Mouse (Mus musculus): ENCODE data around the gene Xdh. TPM values are rescaled to one million over a fixed set of nuclear protein-coding genes. Genes with fewer than 3 reads are reported as not detected.

Xdh gene
- total and polyA plus RNA-seq, 2 experiments, result 71.1 to 115 TPM

GRCm38 (mm10) chr17:73949498-73949897 is 498 bp downstream of the Xdh start:
- H3K36me3 ChIP-seq (ENCODE audit: control insufficient read depth, insufficient read depth, low read length), result peaks cover 2% of the 10 kb centered on the region; the same call in 1 of the 2 replicates
- peaks cover 23% of the 10 kb centered on the region; the same call in 1 of the 2 replicates for H3K4me1 ChIP-seq (ENCODE audit: control insufficient read depth, insufficient read depth, low read length)
- peak overlapping the region; percentile 68 for H3K4me3 ChIP-seq (ENCODE audit: insufficient read depth, low read depth, low read length)
- peak; percentile 56 for DNase-seq (ENCODE audit: extremely low read depth, low read depth, low spot score)
- WGBS, result 13% methylated on average over 4 of the region's 4 CpGs
- no peak for TF ChIP-seq POLR2A (IDR thresholded peaks at IDR 0.05; ENCODE audit: extremely low read depth, insufficient read depth, low read length)
- peak; percentile 35; the same call in 1 of the 2 replicates for TF ChIP-seq CTCF (IDR thresholded peaks at IDR 0.05; ENCODE audit: low read depth, low read length)
- H3K79me2 ChIP-seq (ENCODE audit: control insufficient read depth, insufficient read depth, low read length), result peaks cover 10% of the 10 kb centered on the region; the same call in 1 of the 2 replicates
- H3K27me3 ChIP-seq (ENCODE audit: control insufficient read depth, insufficient read depth, low read length), result no peaks in the 10 kb centered on the region
- H3K9ac ChIP-seq (ENCODE audit: low read depth, low read length), result peak overlapping the region; percentile 77
- H3K27ac ChIP-seq (replicated peaks; ENCODE audit: insufficient read depth, low read depth, low read length), result peak overlapping the region; percentile 88

GRCm38 (mm10) chr17:73948801-73949200 is 1.2 kb downstream of the Xdh start:
- peak; percentile 82 for DNase-seq (ENCODE audit: extremely low read depth, low read depth, low spot score)

GRCm38 (mm10) chr17:73948039-73948438 is 2.0 kb downstream of the Xdh start:
- peaks cover 27% of the 10 kb centered on the region for H3K4me1 ChIP-seq (ENCODE audit: control insufficient read depth, insufficient read depth, low read length)
- H3K36me3 ChIP-seq (ENCODE audit: control insufficient read depth, insufficient read depth, low read length), result peaks cover 12% of the 10 kb centered on the region
- DNase-seq (ENCODE audit: extremely low read depth, low read depth, low spot score), result peak; percentile 88
- H3K4me3 ChIP-seq (ENCODE audit: insufficient read depth, low read depth, low read length), result peak overlapping the region; percentile 60
- no peaks in the 10 kb centered on the region for H3K27me3 ChIP-seq (ENCODE audit: control insufficient read depth, insufficient read depth, low read length)
- WGBS, result under 1% methylated on average over 3 of the region's 3 CpGs
- H3K79me2 ChIP-seq (ENCODE audit: control insufficient read depth, insufficient read depth, low read length), result peaks cover 10% of the 10 kb centered on the region; the same call in 1 of the 2 replicates
- H3K27ac ChIP-seq (replicated peaks; ENCODE audit: insufficient read depth, low read depth, low read length), result peak overlapping the region; percentile 88
- H3K9ac ChIP-seq (ENCODE audit: low read depth, low read length), result peak overlapping the region; percentile 33
- TF ChIP-seq CTCF (IDR thresholded peaks at IDR 0.05; ENCODE audit: low read depth, low read length) (no peak), POLR2A (IDR thresholded peaks at IDR 0.05; ENCODE audit: extremely low read depth, insufficient read depth, low read length) (no peak)

More at GRCm38 (mm10) chr17:73948801-73949200, 1.2 kb downstream of the Xdh start:
- WGBS, result 9% methylated on average over 2 of the region's 2 CpGs
- H3K27ac ChIP-seq (replicated peaks; ENCODE audit: insufficient read depth, low read depth, low read length), result peak overlapping the region; percentile 88
- peak overlapping the region; percentile 33 for H3K9ac ChIP-seq (ENCODE audit: low read depth, low read length)
- no peaks in the 10 kb centered on the region for H3K27me3 ChIP-seq (ENCODE audit: control insufficient read depth, insufficient read depth, low read length)
- H3K4me1 ChIP-seq (ENCODE audit: control insufficient read depth, insufficient read depth, low read length), result peaks cover 26% of the 10 kb centered on the region
- H3K79me2 ChIP-seq (ENCODE audit: control insufficient read depth, insufficient read depth, low read length), result peaks cover 10% of the 10 kb centered on the region; the same call in 1 of the 2 replicates
- TF ChIP-seq POLR2A (IDR thresholded peaks at IDR 0.05; ENCODE audit: extremely low read depth, insufficient read depth, low read length), result no peak
- no peak for TF ChIP-seq CTCF (IDR thresholded peaks at IDR 0.05; ENCODE audit: low read depth, low read length)
- peak overlapping the region; percentile 60 for H3K4me3 ChIP-seq (ENCODE audit: insufficient read depth, low read depth, low read length)
- peaks cover 4% of the 10 kb centered on the region; the same call in 1 of the 2 replicates for H3K36me3 ChIP-seq (ENCODE audit: control insufficient read depth, insufficient read depth, low read length)

DNA sequence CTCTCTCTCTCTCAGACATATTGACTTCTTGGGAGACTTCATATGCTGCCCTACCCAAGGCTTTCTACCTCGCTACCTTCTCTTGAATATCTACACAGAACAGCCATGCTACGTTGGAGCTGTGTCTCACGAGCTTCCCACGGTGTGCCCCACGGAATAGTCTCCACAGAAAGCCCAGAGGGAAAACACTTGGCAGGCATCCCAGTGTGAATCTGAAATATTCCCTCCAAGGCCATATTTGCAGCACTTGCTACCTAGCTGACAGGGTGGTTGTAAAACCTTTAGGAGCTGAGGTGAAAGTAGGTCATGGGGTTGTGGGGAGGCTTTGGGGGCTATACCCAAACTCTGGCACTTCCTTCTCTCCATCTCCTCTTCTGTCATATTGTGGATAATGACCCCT is 3.1 kb downstream of the Xdh start:
- Histone ChIP-seq H3K79me2 (ENCODE audit: control insufficient read depth, insufficient read depth, low read length) (peaks cover 10% of the 10 kb centered on the region; the same call in 1 of the 2 replicates), H3K4me1 (ENCODE audit: control insufficient read depth, insufficient read depth, low read length) (peaks cover 32% of the 10 kb centered on the region), H3K4me3 (ENCODE audit: insufficient read depth, low read depth, low read length) (no peak overlapping the region), H3K27ac (replicated peaks; ENCODE audit: insufficient read depth, low read depth, low read length) (peak overlapping the region; percentile 50), H3K9ac (ENCODE audit: low read depth, low read length) (no peak overlapping the region), H3K36me3 (ENCODE audit: control insufficient read depth, insufficient read depth, low read length) (peaks cover 13% of the 10 kb centered on the region), H3K27me3 (ENCODE audit: control insufficient read depth, insufficient read depth, low read length) (no peaks in the 10 kb centered on the region)
- TF ChIP-seq POLR2A (IDR thresholded peaks at IDR 0.05; ENCODE audit: extremely low read depth, insufficient read depth, low read length) (no peak), CTCF (IDR thresholded peaks at IDR 0.05; ENCODE audit: low read depth, low read length) (no peak)
- no peak for DNase-seq (ENCODE audit: extremely low read depth, low read depth, low spot score)
- WGBS, result 45% methylated on average over 5 of the region's 5 CpGs

DNA sequence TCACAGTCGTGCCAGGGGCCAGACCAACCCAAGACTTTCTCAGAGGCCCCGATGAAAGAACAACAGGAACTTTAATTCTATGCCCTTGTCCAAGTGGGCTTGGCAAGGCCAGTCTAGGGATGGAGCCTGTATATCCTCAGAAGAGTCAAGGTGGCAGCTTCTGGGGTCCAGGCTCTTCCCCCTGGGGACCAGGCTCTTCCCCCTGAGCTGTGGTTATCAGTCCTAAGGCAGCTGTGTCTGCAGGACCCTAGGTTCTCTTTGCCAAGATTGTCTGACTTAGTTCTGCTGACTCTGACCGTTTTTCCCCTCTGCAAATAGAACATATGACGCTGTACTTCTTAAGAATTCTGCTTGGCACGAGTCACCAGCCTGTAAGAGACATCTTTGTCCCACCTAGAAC is 5.3 kb downstream of the Xdh start:
- H3K27ac ChIP-seq (replicated peaks; ENCODE audit: insufficient read depth, low read depth, low read length), result 0 out of 2 replicates have a peak overlapping the region, but pooled peaks have one; percentile 33
- no peak overlapping the region for H3K9ac ChIP-seq (ENCODE audit: low read depth, low read length)
- peaks cover 32% of the 10 kb centered on the region for H3K36me3 ChIP-seq (ENCODE audit: control insufficient read depth, insufficient read depth, low read length)
- H3K79me2 ChIP-seq (ENCODE audit: control insufficient read depth, insufficient read depth, low read length), result peaks cover 10% of the 10 kb centered on the region; the same call in 1 of the 2 replicates
- H3K4me3 ChIP-seq (ENCODE audit: insufficient read depth, low read depth, low read length), result no peak overlapping the region
- 74% methylated on average over 5 of the region's 5 CpGs for WGBS
- no peaks in the 10 kb centered on the region for H3K27me3 ChIP-seq (ENCODE audit: control insufficient read depth, insufficient read depth, low read length)
- H3K4me1 ChIP-seq (ENCODE audit: control insufficient read depth, insufficient read depth, low read length), result peaks cover 34% of the 10 kb centered on the region
- DNase-seq (ENCODE audit: extremely low read depth, low read depth, low spot score), result no peak
- TF ChIP-seq POLR2A (IDR thresholded peaks at IDR 0.05; ENCODE audit: extremely low read depth, insufficient read depth, low read length) (no peak), CTCF (IDR thresholded peaks at IDR 0.05; ENCODE audit: low read depth, low read length) (no peak)

Data from liver, adult 2 months (tissue).